Mouse (Mus musculus) kidney, adult 2 months (tissue): ENCODE results near the gene Ssc5d.

ENCODE experiments used
- CTCF ChIP-seq: fragments of 200-500 bp; conservative IDR thresholded peaks from 2 replicates; pipeline ENCODE4 v1.5.1; 2011; ENCODE audit warnings: low read depth, mild to moderate bottlenecking, control low read depth, low read length, moderate library complexity, mixed read lengths; ENCODE audit not compliant: insufficient read depth, insufficient read length
- POLR2A ChIP-seq: fragments of 200-500 bp; IDR thresholded peaks from one replicate; pipeline ENCODE4 v1.6.1; 2011; ENCODE audit warnings: low read depth, low read length, control low read depth

DNA sequence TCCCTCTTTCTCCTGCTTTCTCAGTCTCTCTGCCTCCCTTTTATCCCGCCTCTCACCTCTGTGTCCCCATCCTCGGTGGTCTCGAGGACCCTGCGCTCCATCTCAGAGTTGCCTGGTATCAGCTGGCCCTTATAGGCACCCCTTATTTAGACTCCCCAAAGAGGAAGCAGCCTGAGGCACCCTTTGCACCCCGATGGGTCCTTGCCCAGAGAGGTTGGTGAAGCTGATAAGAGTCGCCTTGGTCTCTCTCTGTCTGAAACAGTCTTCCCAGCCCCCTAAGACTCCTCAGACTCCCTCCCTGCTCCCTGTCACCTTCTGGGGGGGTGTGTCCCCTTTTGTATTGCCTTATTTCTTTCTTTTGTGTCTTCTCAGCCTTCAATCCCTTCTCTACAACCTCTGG lies 45.5 kb downstream of the Ssc5d start, which contains the start of gene Sbk3:
- TF ChIP-seq POLR2A: no peak
- no peak for TF ChIP-seq CTCF
